Mouse (Mus musculus): ENCODE measurements around the gene Haus6.

DNA sequence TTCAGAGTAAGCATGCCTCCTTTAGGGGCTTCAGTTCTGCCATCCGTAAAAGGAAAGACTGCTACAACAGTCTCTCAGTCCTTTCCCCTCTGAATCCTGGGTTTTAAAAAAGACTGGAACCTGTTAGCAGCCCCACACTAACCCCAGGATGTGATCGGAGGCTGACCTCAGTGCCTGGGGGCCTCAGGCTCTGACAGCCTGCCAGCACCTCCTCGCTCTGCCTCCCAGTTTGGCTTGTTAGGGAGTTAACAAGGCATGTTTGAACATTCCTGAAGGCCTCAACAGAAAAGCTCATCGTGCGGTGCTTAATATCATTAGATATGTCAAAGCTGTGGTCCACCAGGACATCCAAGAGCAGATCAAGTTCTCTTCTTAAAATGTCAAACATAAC lies 77.8 kb downstream of the Haus6 start:
- TF ChIP-seq CTCF (IDR thresholded peaks at IDR 0.05; ENCODE audit: low read depth) = no peak
- no peak for TF ChIP-seq EP300 (IDR thresholded peaks at IDR 0.05; ENCODE audit: low read depth)
